Mouse (Mus musculus) olfactory bulb, adult 2 months (tissue): ENCODE measurements around the gene Nsl1.

Source experiments
- CTCF ChIP-seq: fragments of 200-500 bp; IDR thresholded peaks from 2 replicates; pipeline ENCODE4 v1.5.1; 2012; ENCODE audit warnings: low read depth, mild to moderate bottlenecking, low read length, moderate library complexity; ENCODE audit not compliant: insufficient read depth
- POLR2A ChIP-seq: fragments of 200-500 bp; IDR thresholded peaks from 2 replicates; pipeline ENCODE4 v1.6.1; 2012; ENCODE audit warnings: mild to moderate bottlenecking, low read depth, low read length, moderate library complexity; ENCODE audit not compliant: insufficient read depth

DNA sequence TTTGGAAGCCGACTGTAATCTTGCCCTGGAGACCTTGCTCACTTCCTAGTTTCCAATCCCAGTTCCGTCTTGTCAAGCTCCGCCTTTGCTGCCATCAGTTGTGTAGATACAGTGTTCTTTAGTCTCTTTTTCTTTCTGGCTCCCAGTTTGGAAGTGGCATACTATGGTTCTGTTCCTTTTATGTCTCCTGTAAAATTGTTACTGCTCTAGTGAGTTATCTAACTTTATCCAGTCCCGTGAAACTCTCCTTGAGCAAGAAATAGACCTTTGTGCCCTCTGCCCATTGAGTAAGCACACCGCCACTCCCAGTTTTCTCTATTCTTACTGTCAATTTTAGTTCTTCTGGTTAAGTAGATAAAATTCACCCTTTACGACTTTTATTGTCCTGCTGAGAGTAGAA, 8.8 kb downstream of the Nsl1 start:
- TF ChIP-seq CTCF (no peak), POLR2A (no peak)
